Mouse (Mus musculus): ENCODE data around the gene Uhrf2.

Uhrf2 gene

GRCm38 (mm10) chr19:30124999-30125669 is 94.8 kb downstream of the Uhrf2 start:
- DNase-seq (ENCODE audit: low spot score in 2 of 2): no peak

DNA sequence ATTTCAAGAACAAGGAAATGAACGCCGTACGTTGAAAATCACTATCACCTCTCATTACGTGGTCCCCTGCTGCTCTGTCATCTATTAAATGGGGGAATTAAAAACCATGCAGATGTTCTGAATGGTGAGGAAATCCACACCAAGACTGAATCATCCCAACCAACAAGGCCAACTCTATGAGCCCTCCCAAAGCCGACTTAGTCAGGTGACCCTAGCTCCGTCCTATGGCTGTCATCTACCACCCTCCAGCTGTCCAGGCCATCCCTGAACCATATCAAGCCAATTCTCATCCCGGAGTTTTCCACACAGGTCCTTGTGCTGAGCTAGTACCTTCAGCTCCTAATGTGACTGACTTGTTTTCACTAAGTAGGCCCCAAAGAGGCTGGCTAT is 95.4 kb downstream of the Uhrf2 start:
- no peak for DNase-seq (ENCODE audit: low spot score in 2 of 2)

GRCm38 (mm10) chr19:30128177-30128576 is 97.9 kb downstream of the Uhrf2 start:
- DNase-seq (ENCODE audit: low spot score in 2 of 2): peak in 1 of 2 experiments; percentile 23

DNA sequence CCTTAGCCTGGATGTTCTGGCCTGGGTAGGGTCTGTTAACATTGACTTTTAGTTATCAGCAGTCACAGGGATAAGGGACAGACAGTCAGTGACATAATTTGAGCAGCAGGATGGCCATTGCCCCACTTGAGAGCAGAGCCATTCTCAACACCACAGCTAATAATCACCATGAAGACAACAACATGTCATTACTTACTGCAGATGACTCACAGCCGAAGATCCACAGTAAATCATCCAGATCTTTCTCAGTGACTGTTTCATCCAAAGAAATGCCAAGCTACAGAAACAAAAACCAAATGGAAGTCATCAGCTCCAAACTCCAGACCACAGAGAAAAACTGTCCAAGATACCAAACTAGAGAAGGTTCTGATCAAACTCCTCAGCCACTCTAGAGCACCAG is 106.0 kb downstream of the Uhrf2 start:
- no peak for DNase-seq (ENCODE audit: low spot score in 2 of 2)
